Mouse (Mus musculus): ENCODE measurements at regions not wholly inside any gene's neighbourhood (a gene's known extent, or its start where the extent isn't known, plus 50 kb on each side); places are given as distances from the start of the nearest gene placed in this dataset.
"Not testable (repeated sequence)": the region's sequence is repeated elsewhere in the genome, so short reads cannot be mapped to it uniquely, and the experiment has no call there.

- no peak overlapping the region for H3K27ac ChIP-seq (replicated peaks; ENCODE audit: low read depth, low read length)
- WGBS: 84% methylated on average over 3 of the region's 3 CpGs
- no peak overlapping the region for H3K4me2 ChIP-seq (replicated peaks; ENCODE audit: low read depth, low read length, severe bottlenecking)
- no peak overlapping the region for H3K4me3 ChIP-seq (replicated peaks; ENCODE audit: low read length)
- DNase-seq (ENCODE audit: low spot score) (no peak), ATAC-seq (ENCODE audit: low FRiP score, low read depth) (no peak)
- H3K4me1 ChIP-seq (ENCODE audit: control insufficient read depth, insufficient read depth, low read length): no peaks in the 10 kb centered on the region
- H3K27me3 ChIP-seq (ENCODE audit: control insufficient read depth, insufficient read depth, low read length): no peaks in the 10 kb centered on the region
- TF ChIP-seq POLR2A (IDR thresholded peaks at IDR 0.05; ENCODE audit: borderline replicate concordance, extremely low read depth, insufficient read depth, insufficient read length): no peak
- H3K9me3 ChIP-seq (ENCODE audit: control insufficient read depth, low read length): no peaks in the 10 kb centered on the region
- no peak overlapping the region for H3K9ac ChIP-seq (ENCODE audit: low read depth, low read length, severe bottlenecking)
- no peaks in the 10 kb centered on the region for H3K36me3 ChIP-seq (ENCODE audit: control insufficient read depth, insufficient read depth, low read length)
Measured at GRCm38 (mm10) chr12:90565051-90565450, 173.2 kb downstream of the Dio2 start.

DNA sequence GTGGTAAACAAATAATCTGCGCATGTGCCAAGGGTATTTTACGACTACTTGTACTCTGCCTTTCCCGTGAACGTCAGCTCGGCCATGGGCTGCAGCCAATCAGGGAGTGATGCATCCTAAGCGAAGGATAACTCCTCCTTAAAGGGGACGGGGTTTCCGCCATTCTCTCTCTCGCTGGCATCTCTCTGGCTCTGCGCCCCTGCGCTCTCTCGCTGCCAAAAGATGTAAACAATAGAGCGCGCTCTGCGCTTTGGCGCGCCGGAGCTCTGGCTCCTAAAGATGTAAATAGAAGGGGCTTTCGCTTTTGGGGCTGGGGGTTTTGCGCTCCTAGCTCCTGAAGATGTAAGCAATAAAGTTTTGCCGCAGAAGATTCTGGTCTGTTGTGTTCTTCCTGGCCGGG lies 173.6 kb downstream of the Dio2 start:
- 87% methylated on average over 17 of the region's 22 CpGs for whole genome bisulfite sequencing
- not testable (repeated sequence) for H3K4me3 ChIP-seq (replicated peaks; ENCODE audit: low read length); H3K4me1 ChIP-seq (ENCODE audit: control insufficient read depth, insufficient read depth, low read length)

DNA sequence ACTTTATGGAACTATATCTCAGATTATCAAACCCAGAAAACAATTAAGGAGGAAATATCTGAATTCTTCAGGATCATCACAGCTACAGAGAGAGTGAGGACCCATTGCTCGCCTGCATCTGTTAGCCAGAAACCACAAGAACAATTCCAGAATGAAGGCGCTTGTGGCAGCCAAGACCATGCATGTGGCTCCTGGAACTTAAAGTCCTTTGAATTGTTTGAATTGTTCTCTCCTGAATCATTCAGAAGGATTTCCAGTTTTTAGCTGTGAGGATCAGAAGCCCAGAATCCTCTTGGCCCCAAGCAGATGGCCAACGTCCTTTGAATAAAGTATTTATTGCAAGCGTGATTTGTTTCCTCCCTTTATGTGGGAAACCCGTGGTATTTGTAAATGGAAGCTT lies 195.9 kb downstream of the Dio2 start:
- DNase-seq (ENCODE audit: low spot score): no peak
- no peaks in the 10 kb centered on the region for H3K9me3 ChIP-seq (ENCODE audit: control insufficient read depth, low read length)
- H3K9ac ChIP-seq (ENCODE audit: low read depth, low read length, severe bottlenecking): no peak overlapping the region

More for the DNA sequence above, 173.6 kb downstream of the Dio2 start:
- not testable (repeated sequence) for H3K9ac ChIP-seq (ENCODE audit: low read depth, low read length, severe bottlenecking); DNase-seq (ENCODE audit: low spot score); H3K4me2 ChIP-seq (replicated peaks; ENCODE audit: low read depth, low read length, severe bottlenecking); H3K36me3 ChIP-seq (ENCODE audit: control insufficient read depth, insufficient read depth, low read length); ATAC-seq (ENCODE audit: low FRiP score, low read depth); H3K27ac ChIP-seq (replicated peaks; ENCODE audit: low read depth, low read length); H3K27me3 ChIP-seq (ENCODE audit: control insufficient read depth, insufficient read depth, low read length); H3K9me3 ChIP-seq (ENCODE audit: control insufficient read depth, low read length)

More for the DNA sequence above, 195.9 kb downstream of the Dio2 start:
- Histone ChIP-seq H3K4me3 (replicated peaks; ENCODE audit: low read length) (no peak overlapping the region), H3K4me2 (replicated peaks; ENCODE audit: low read depth, low read length, severe bottlenecking) (no peak overlapping the region), H3K36me3 (ENCODE audit: control insufficient read depth, insufficient read depth, low read length) (no peaks in the 10 kb centered on the region), H3K27ac (replicated peaks; ENCODE audit: low read depth, low read length) (no peak overlapping the region), H3K27me3 (ENCODE audit: control insufficient read depth, insufficient read depth, low read length) (no peaks in the 10 kb centered on the region), H3K4me1 (ENCODE audit: control insufficient read depth, insufficient read depth, low read length) (no peaks in the 10 kb centered on the region)
- no peak for TF ChIP-seq POLR2A (IDR thresholded peaks at IDR 0.05; ENCODE audit: borderline replicate concordance, extremely low read depth, insufficient read depth, insufficient read length)
- 77% methylated on average over 5 of the region's 5 CpGs for WGBS
- ATAC-seq (ENCODE audit: low FRiP score, low read depth): no peak
